Mouse (Mus musculus): ENCODE data around the gene Ppp3r1.

Gene Ppp3r1

DNA sequence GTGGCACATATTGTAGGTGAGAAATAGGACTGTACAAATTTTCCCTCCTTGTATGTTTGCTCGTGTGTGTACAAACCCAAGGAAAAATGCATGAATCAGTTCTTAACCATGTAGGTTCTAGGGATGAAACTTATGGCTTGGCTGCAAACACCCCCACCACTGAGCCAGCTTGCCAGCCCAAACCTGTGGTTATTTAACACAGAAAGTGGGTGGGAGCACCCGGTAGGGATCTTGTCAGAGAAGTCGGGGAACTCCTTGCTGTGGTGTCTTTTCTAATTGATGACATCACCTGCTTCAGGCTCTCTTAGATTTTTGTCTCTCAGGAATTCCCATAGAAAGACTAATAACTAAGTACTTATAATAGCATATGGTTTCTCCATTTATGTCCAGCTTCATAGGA lies 28.6 kb downstream of the Ppp3r1 start:
- Histone ChIP-seq H3K9me3 (ENCODE audit: low read length) (no peaks in the 10 kb centered on the region), H3K4me1 (replicated peaks; ENCODE audit: low read depth, low read length) (peaks cover 48% of the 10 kb centered on the region), H3K4me3 (replicated peaks; ENCODE audit: low read length) (no peak overlapping the region), H3K27me3 (ENCODE audit: insufficient read depth, low read length) (no peaks in the 10 kb centered on the region), H3K36me3 (ENCODE audit: insufficient read depth, low read length) (peaks cover 22% of the 10 kb centered on the region; the same call in 1 of the 2 replicates)
- TF ChIP-seq POU5F1 (IDR thresholded peaks at IDR 0.05; ENCODE audit: borderline replicate concordance, low read length) = no peak
- TF ChIP-seq CTCF (conservative IDR thresholded peaks at IDR 0.05; ENCODE audit: low read length) = no peak
- no peak for TF ChIP-seq NANOG (IDR thresholded peaks at IDR 0.05; ENCODE audit: borderline replicate concordance, low read length)

- TF ChIP-seq NANOG (IDR thresholded peaks at IDR 0.05; ENCODE audit: borderline replicate concordance, low read length) (no peak), CTCF (conservative IDR thresholded peaks at IDR 0.05; ENCODE audit: low read length) (no peak), POU5F1 (IDR thresholded peaks at IDR 0.05; ENCODE audit: borderline replicate concordance, low read length) (no peak)
- H3K9me3 ChIP-seq (ENCODE audit: low read length) = no peaks in the 10 kb centered on the region
- peaks cover 18% of the 10 kb centered on the region; the same call in 1 of the 2 replicates for H3K36me3 ChIP-seq (ENCODE audit: insufficient read depth, low read length)
- no peaks in the 10 kb centered on the region for H3K27me3 ChIP-seq (ENCODE audit: insufficient read depth, low read length)
- peaks cover 40% of the 10 kb centered on the region for H3K4me1 ChIP-seq (replicated peaks; ENCODE audit: low read depth, low read length)
- no peak overlapping the region for H3K4me3 ChIP-seq (replicated peaks; ENCODE audit: low read length)
These were observed 29.7 kb downstream of the Ppp3r1 start for GRCm38 (mm10) chr11:17188786-17189185.

- TF ChIP-seq NANOG (IDR thresholded peaks at IDR 0.05; ENCODE audit: borderline replicate concordance, low read length) (no peak), CTCF (conservative IDR thresholded peaks at IDR 0.05; ENCODE audit: low read length) (0 out of 2 replicates have a peak, but pooled peaks have one; percentile 9)
- no peak overlapping the region for H3K4me3 ChIP-seq (replicated peaks; ENCODE audit: low read length)
These were observed 33.2 kb downstream of the Ppp3r1 start for GRCm38 (mm10) chr11:17192151-17192844.

DNA sequence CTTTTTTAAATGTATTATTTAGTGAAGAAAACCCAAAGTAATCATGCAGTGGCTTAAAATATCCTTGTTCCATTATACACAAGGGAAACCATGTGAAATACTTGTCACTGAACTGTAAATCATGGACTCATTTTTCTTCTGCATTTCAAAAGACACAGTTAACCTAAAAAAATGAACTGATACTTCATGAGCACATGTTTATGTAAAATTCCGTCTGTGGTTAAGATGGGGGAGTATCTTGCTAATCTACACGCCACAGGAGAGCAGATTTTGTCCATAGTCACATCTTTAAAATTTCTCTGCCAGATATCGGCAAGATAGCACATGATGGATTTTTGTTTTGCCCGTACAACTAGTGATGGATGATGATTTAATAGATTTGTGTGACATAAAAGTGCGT lies 40.1 kb downstream of the Ppp3r1 start:
- Histone ChIP-seq H3K27me3 (ENCODE audit: insufficient read depth, low read length) (no peaks in the 10 kb centered on the region), H3K36me3 (ENCODE audit: insufficient read depth, low read length) (peaks cover 98% of the 10 kb centered on the region), H3K4me1 (replicated peaks; ENCODE audit: low read depth, low read length) (no peaks in the 10 kb centered on the region), H3K4me3 (replicated peaks; ENCODE audit: low read length) (no peak overlapping the region), H3K9me3 (ENCODE audit: low read length) (no peaks in the 10 kb centered on the region)
- TF ChIP-seq CTCF (conservative IDR thresholded peaks at IDR 0.05; ENCODE audit: low read length) = no peak
- TF ChIP-seq NANOG (IDR thresholded peaks at IDR 0.05; ENCODE audit: borderline replicate concordance, low read length) = no peak
- TF ChIP-seq POU5F1 (IDR thresholded peaks at IDR 0.05; ENCODE audit: borderline replicate concordance, low read length) = no peak

More at GRCm38 (mm10) chr11:17192151-17192844, 33.2 kb downstream of the Ppp3r1 start:
- Histone ChIP-seq H3K27me3 (ENCODE audit: insufficient read depth, low read length) (no peaks in the 10 kb centered on the region), H3K9me3 (ENCODE audit: low read length) (no peaks in the 10 kb centered on the region), H3K4me1 (replicated peaks; ENCODE audit: low read depth, low read length) (peaks cover 19% of the 10 kb centered on the region), H3K36me3 (ENCODE audit: insufficient read depth, low read length) (peaks cover 53% of the 10 kb centered on the region)

DNA sequence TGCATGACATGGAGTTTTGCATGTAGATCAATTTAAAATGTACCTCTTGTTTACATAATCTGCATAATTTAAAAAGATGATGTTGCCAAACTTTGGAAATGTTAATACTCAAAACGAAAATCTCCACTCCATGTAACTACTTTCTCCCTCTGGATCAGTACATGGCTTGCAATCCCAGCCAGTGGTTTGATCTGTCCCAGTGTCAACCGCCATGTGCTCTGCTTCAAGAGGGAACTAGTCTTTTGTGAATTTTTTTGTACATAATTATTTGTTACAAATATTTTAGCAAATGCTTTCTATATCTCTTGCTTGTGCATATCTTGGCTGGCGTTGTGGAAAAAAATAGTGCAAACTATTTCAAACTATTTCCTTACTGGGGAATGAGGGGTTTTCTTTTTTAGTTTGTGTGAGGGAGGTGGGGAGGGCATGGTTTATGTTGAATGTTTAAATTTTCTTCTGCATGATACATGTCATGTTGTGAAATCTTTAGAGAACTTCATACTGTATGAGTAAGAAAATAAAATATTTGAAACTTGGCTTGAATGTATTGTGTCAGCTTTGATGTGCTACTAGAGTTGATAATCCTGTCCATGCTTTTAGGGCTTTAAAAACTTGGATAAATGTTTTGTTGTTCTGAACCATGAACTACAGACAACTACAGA lies 40.9 kb downstream of the Ppp3r1 start:
- H3K27me3 ChIP-seq (ENCODE audit: insufficient read depth, low read length) = no peaks in the 10 kb centered on the region
- H3K4me1 ChIP-seq (replicated peaks; ENCODE audit: low read depth, low read length) = no peaks in the 10 kb centered on the region
- H3K9me3 ChIP-seq (ENCODE audit: low read length) = no peaks in the 10 kb centered on the region
- H3K36me3 ChIP-seq (ENCODE audit: insufficient read depth, low read length) = peaks cover 98% of the 10 kb centered on the region
- H3K4me3 ChIP-seq (replicated peaks; ENCODE audit: low read length) = no peak overlapping the region
- TF ChIP-seq POU5F1 (IDR thresholded peaks at IDR 0.05; ENCODE audit: borderline replicate concordance, low read length) = no peak
- TF ChIP-seq CTCF (conservative IDR thresholded peaks at IDR 0.05; ENCODE audit: low read length) = no peak
- no peak for TF ChIP-seq NANOG (IDR thresholded peaks at IDR 0.05; ENCODE audit: borderline replicate concordance, low read length)

GRCm38 (mm10) chr11:17200936-17201335 lies 41.9 kb downstream of the Ppp3r1 start:
- no peak for TF ChIP-seq POU5F1 (IDR thresholded peaks at IDR 0.05; ENCODE audit: borderline replicate concordance, low read length)
- no peak for TF ChIP-seq NANOG (IDR thresholded peaks at IDR 0.05; ENCODE audit: borderline replicate concordance, low read length)
- TF ChIP-seq CTCF (conservative IDR thresholded peaks at IDR 0.05; ENCODE audit: low read length) = no peak
- peaks cover 98% of the 10 kb centered on the region for H3K36me3 ChIP-seq (ENCODE audit: insufficient read depth, low read length)
- no peaks in the 10 kb centered on the region for H3K4me1 ChIP-seq (replicated peaks; ENCODE audit: low read depth, low read length)
- no peak overlapping the region for H3K4me3 ChIP-seq (replicated peaks; ENCODE audit: low read length)
- H3K27me3 ChIP-seq (ENCODE audit: insufficient read depth, low read length) = no peaks in the 10 kb centered on the region
- 0 out of 2 replicates have a peak, but pooled peaks cover 1% of the 10 kb centered on the region for H3K9me3 ChIP-seq (ENCODE audit: low read length)

GRCm38 (mm10) chr11:17202481-17202880 lies 43.4 kb downstream of the Ppp3r1 start:
- H3K27me3 ChIP-seq (ENCODE audit: insufficient read depth, low read length) = no peaks in the 10 kb centered on the region
- no peak for TF ChIP-seq NANOG (IDR thresholded peaks at IDR 0.05; ENCODE audit: borderline replicate concordance, low read length)
- peaks cover 15% of the 10 kb centered on the region for H3K9me3 ChIP-seq (ENCODE audit: low read length)
- peaks cover 98% of the 10 kb centered on the region for H3K36me3 ChIP-seq (ENCODE audit: insufficient read depth, low read length)
- 0 out of 2 replicates have a peak, but pooled peaks cover 5% of the 10 kb centered on the region for H3K4me1 ChIP-seq (replicated peaks; ENCODE audit: low read depth, low read length)
- H3K4me3 ChIP-seq (replicated peaks; ENCODE audit: low read length) = no peak overlapping the region

- TF ChIP-seq POU5F1 (IDR thresholded peaks at IDR 0.05; ENCODE audit: borderline replicate concordance, low read length) = no peak
- no peak for TF ChIP-seq NANOG (IDR thresholded peaks at IDR 0.05; ENCODE audit: borderline replicate concordance, low read length)
- no peak for TF ChIP-seq CTCF (conservative IDR thresholded peaks at IDR 0.05; ENCODE audit: low read length)
- Histone ChIP-seq H3K9me3 (ENCODE audit: low read length) (peaks cover 37% of the 10 kb centered on the region), H3K36me3 (ENCODE audit: insufficient read depth, low read length) (peaks cover 38% of the 10 kb centered on the region), H3K27me3 (ENCODE audit: insufficient read depth, low read length) (no peaks in the 10 kb centered on the region), H3K4me3 (replicated peaks; ENCODE audit: low read length) (peak within 1 kb of the TSS; percentile 99), H3K4me1 (replicated peaks; ENCODE audit: low read depth, low read length) (peaks cover 25% of the 10 kb centered on the region)
These were observed 52.4 kb downstream of the Ppp3r1 start, which contains the start of gene Pno1 for GRCm38 (mm10) chr11:17211258-17212140. Pno1 (minus strand) TSS chr11:17211568.
